Mouse (Mus musculus) kidney, adult 2 months (tissue): ENCODE measurements at regions not wholly inside any gene's neighbourhood (a gene's known extent, or its start where the extent isn't known, plus 50 kb on each side); places are given as distances from the start of the nearest gene placed in this dataset.

Source experiments
- CTCF ChIP-seq: fragments of 200-500 bp; conservative IDR thresholded peaks from 2 replicates; pipeline ENCODE4 v1.5.1; 2011; ENCODE audit warnings: low read depth, mild to moderate bottlenecking, control low read depth, low read length, moderate library complexity, mixed read lengths; ENCODE audit not compliant: insufficient read depth, insufficient read length
- POLR2A ChIP-seq: fragments of 200-500 bp; IDR thresholded peaks from one replicate; pipeline ENCODE4 v1.6.1; 2011; ENCODE audit warnings: low read depth, low read length, control low read depth

GRCm38 (mm10) chr3:137560851-137561449, 60.5 kb upstream of the Ddit4l start:
- TF ChIP-seq CTCF, result no peak
- no peak for TF ChIP-seq POLR2A
